In the genomic region with DNA sequence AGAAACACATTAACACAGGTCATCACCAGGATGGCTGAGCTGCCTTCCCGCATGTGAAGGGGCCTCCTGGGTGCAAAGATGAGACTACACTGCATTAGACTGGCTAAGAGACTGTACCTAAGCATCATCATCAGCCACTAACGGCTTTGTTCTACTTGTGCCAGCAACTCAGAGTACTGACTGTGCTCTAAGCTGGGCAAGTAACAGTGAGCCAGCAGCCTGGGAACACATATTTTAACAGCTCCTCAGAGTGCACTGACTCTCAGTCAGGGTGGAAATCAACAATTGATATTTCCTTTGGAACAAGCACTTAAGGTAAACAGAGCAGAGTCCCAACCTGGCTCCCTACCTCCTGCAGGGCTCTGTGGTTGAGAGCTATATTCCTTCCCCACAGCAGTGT, we compare ENCODE assay signal across 14 mouse cellular contexts. TPM values are rescaled to one million over a fixed set of nuclear protein-coding genes. Genes with fewer than 3 reads are reported as not detected.
DNase-seq lines count a peak whose midpoint lies in the region; ATAC-seq and TF ChIP-seq lines count a peak whose summit lies in the region.
"Had no signal": no experiment of that assay in that cellular context is flagged by ENCODE, and none has a peak within 500 bp of the region (broad histone marks: within the 10 kb centered on the region; RNA-seq: fewer than 3 reads in every experiment).

No protein-coding gene starts in this region.

- H3K4me3 ChIP-seq in lung, postnatal 0 days (ENCODE audit: low read depth, low read length), result no peak overlapping the region
- H3K4me3 ChIP-seq in hindbrain, embryonic 15.5 days, result no peak overlapping the region
- H3K4me3 ChIP-seq in stomach, embryonic 14.5 days (ENCODE audit: low read depth, low read length), result no peak overlapping the region
- H3K4me3 ChIP-seq: erythroblast, embryonic 14.5 days; megakaryocyte, embryonic 14.5 days; neural tube, embryonic 12.5 days had no signal

- no peak for ATAC-seq in lung, postnatal 0 days
- ATAC-seq in hindbrain, embryonic 15.5 days (ENCODE audit: low FRiP score, low read depth), result 0 out of 2 replicates have a peak, but pooled peaks have one; percentile 42
- ATAC-seq in stomach, embryonic 14.5 days (ENCODE audit: insufficient number of reproducible peaks, insufficient read depth, low FRiP score, low read depth), result no peak
- ATAC-seq: CD4-positive, CD25-positive, alpha-beta regulatory T cell, adult 4 months had no signal

- H3K27me3 ChIP-seq in lung, postnatal 0 days (replicated peaks; ENCODE audit: insufficient read depth, low read length), result no peaks in the 10 kb centered on the region
- H3K27me3 ChIP-seq in hindbrain, embryonic 15.5 days, result no peaks in the 10 kb centered on the region
- no peaks in the 10 kb centered on the region for H3K27me3 ChIP-seq in stomach, embryonic 14.5 days (ENCODE audit: control insufficient read depth, insufficient read depth, low read length)
- H3K27me3 ChIP-seq: neural tube, embryonic 12.5 days had no signal

- no peak overlapping the region for H3K9ac ChIP-seq in lung, postnatal 0 days (replicated peaks; ENCODE audit: low read depth)
- no peak overlapping the region for H3K9ac ChIP-seq in hindbrain, embryonic 15.5 days
- no peak overlapping the region for H3K9ac ChIP-seq in stomach, embryonic 14.5 days (replicated peaks; ENCODE audit: low read depth, low read length)
- H3K9ac ChIP-seq: neural tube, embryonic 12.5 days had no signal

- no peak overlapping the region for H3K27ac ChIP-seq in lung, postnatal 0 days (ENCODE audit: low read length)
- H3K27ac ChIP-seq in hindbrain, embryonic 15.5 days (replicated peaks), result 0 out of 2 replicates have a peak overlapping the region, but pooled peaks have one; percentile 52
- H3K27ac ChIP-seq in stomach, embryonic 14.5 days (ENCODE audit: low read length), result peak overlapping the region; percentile 48; the same call in 1 of the 2 replicates
- H3K27ac ChIP-seq: neural tube, embryonic 12.5 days had no signal

- H3K4me2 ChIP-seq in lung, postnatal 0 days (replicated peaks; ENCODE audit: low read depth, low read length), result no peak overlapping the region
- H3K4me2 ChIP-seq in hindbrain, embryonic 15.5 days, result no peak overlapping the region
- no peak overlapping the region for H3K4me2 ChIP-seq in stomach, embryonic 14.5 days (replicated peaks; ENCODE audit: low read depth, low read length)
- H3K4me2 ChIP-seq: neural tube, embryonic 12.5 days had no signal

- H3K4me1 ChIP-seq in lung, postnatal 0 days (ENCODE audit: insufficient read depth, low read depth, low read length), result peaks cover 6% of the 10 kb centered on the region; the same call in 1 of the 2 replicates
- H3K4me1 ChIP-seq in hindbrain, embryonic 15.5 days (replicated peaks), result peaks cover 27% of the 10 kb centered on the region
- peaks cover 39% of the 10 kb centered on the region for H3K4me1 ChIP-seq in stomach, embryonic 14.5 days (ENCODE audit: control insufficient read depth, insufficient read depth, low read length)

- no peaks in the 10 kb centered on the region for H3K9me3 ChIP-seq in lung, postnatal 0 days (ENCODE audit: low read length)
- no peaks in the 10 kb centered on the region for H3K9me3 ChIP-seq in hindbrain, embryonic 15.5 days
- no peaks in the 10 kb centered on the region for H3K9me3 ChIP-seq in stomach, embryonic 14.5 days (ENCODE audit: control insufficient read depth, low read depth, low read length)
- H3K9me3 ChIP-seq: megakaryocyte, embryonic 14.5 days; neural tube, embryonic 12.5 days had no signal

- no peak for TF ChIP-seq CTCF in lung, postnatal 0 days (IDR thresholded peaks at IDR 0.05)

- no peak for TF ChIP-seq EP300 in lung, postnatal 0 days (IDR thresholded peaks at IDR 0.05)

- WGBS in lung, postnatal 0 days, result 39% methylated on average over 2 of the region's 2 CpGs
- 49% methylated on average over 2 of the region's 2 CpGs for WGBS in hindbrain, embryonic 15.5 days
- 39% methylated on average over 2 of the region's 2 CpGs for WGBS in stomach, embryonic 14.5 days

- no peaks in the 10 kb centered on the region for H3K36me3 ChIP-seq in lung, postnatal 0 days (ENCODE audit: insufficient read depth, low read length)
- no peaks in the 10 kb centered on the region for H3K36me3 ChIP-seq in hindbrain, embryonic 15.5 days
- no peaks in the 10 kb centered on the region for H3K36me3 ChIP-seq in stomach, embryonic 14.5 days (ENCODE audit: control insufficient read depth, insufficient read depth, low read length)
- H3K36me3 ChIP-seq: neural tube, embryonic 12.5 days had no signal

- intact Hi-C loops in heart, postnatal 36 days (cut with DNase I), result no loop called here

- DNase-seq in heart, adult 11 months, result peak; percentile 95
- no peak for DNase-seq in heart, postnatal 36 days
- peak; percentile 26 for DNase-seq in lung, postnatal 25 days (ENCODE audit: low spot score)
- no peak for DNase-seq in lung, postnatal 0 days (ENCODE audit: low spot score)
- DNase-seq in layer of hippocampus, postnatal 10 days (ENCODE audit: low spot score in 2 of 2), result no peak
- no peak for DNase-seq in spleen, postnatal 10 days (ENCODE audit: low spot score in 2 of 2)
- DNase-seq: adrenal gland, postnatal 36 days; right cerebral cortex, postnatal 14 days had no signal

RNA-seq across cellular contexts. Expression of gene Nxn, which starts 26.8 kb away (rescaled TPM):
- 10 to 100 TPM; 12.3 to 15.7 TPM for total RNA-seq in heart, postnatal 36 days (2021)
- polyA plus RNA-seq in lung, postnatal 0 days (2015; fragmentation: Nextera tagmentation; extraction: Ambion mirVana), result 11.7 and 11.9 TPM in 2 replicates
- polyA plus RNA-seq in hindbrain, embryonic 15.5 days (2015; fragmentation: Nextera tagmentation; extraction: Ambion mirVana), result 26.1 and 27.5 TPM in 2 replicates
- polyA plus RNA-seq in stomach, embryonic 14.5 days (2014; fragmentation: Nextera tagmentation; extraction: Ambion mirVana), result 50.4 and 50.5 TPM in 2 replicates
- total RNA-seq in layer of hippocampus, postnatal 10 days (2021), result 10 to 100 TPM; 11.1 to 13.0 TPM

RNA-seq across cellular contexts. Expression of gene Timm22, which starts 34.6 kb away (rescaled TPM):
- 10 to 100 TPM; 42.4 to 55.2 TPM for total RNA-seq in heart, postnatal 36 days (2021)
- 64.4 and 81.7 TPM in 2 replicates for polyA plus RNA-seq in lung, postnatal 0 days (2015; fragmentation: Nextera tagmentation; extraction: Ambion mirVana)
- polyA plus RNA-seq in hindbrain, embryonic 15.5 days (2015; fragmentation: Nextera tagmentation; extraction: Ambion mirVana), result 91.9 and 103 TPM in 2 replicates
- 115 and 117 TPM in 2 replicates for polyA plus RNA-seq in stomach, embryonic 14.5 days (2014; fragmentation: Nextera tagmentation; extraction: Ambion mirVana)
- total RNA-seq in layer of hippocampus, postnatal 10 days (2021), result 10 to 100 TPM; 38.1 to 39.9 TPM

Comparison
In these comparisons a context has a peak if more than half of its experiments do, and no peak if none do; other contexts are left out.
1. DNase-seq: peak in heart, adult 11 months (single experiment) and lung, postnatal 25 days (single experiment); none in heart, postnatal 36 days (0 of 2), lung, postnatal 0 days (single experiment), layer of hippocampus, postnatal 10 days (0 of 2) and spleen, postnatal 10 days (0 of 2).